Mouse (Mus musculus) midbrain, embryonic 10.5 days (tissue): ENCODE data around the gene Agrp. TPM values are rescaled to one million over a fixed set of nuclear protein-coding genes. Genes with fewer than 3 reads are reported as not detected.

Source experiments
- DNase-seq: peaks from one replicate; pipeline ENCODE4 v3.0.0-alpha.2; 2017; ENCODE audit warnings: low spot score
- H3K27ac ChIP-seq: fragments of 300-500 bp; sonication (generic); replicated peaks from 2 replicates; pipeline ENCODE4 v1.5.1; 2016; ENCODE audit warnings: mild to moderate bottlenecking
- H3K27me3 ChIP-seq: fragments of 300-500 bp; sonication (generic); 2 replicates; pipeline ENCODE4 v1.6.1; 2016; ENCODE audit warnings: low read depth, mild to moderate bottlenecking; ENCODE audit not compliant: poor library complexity, severe bottlenecking
- H3K36me3 ChIP-seq: fragments of 300-500 bp; sonication (generic); 2 replicates; pipeline ENCODE4 v1.6.1; 2016; ENCODE audit warnings: mild to moderate bottlenecking, moderate library complexity
- H3K4me1 ChIP-seq: fragments of 300-500 bp; sonication (generic); 2 replicates; pipeline ENCODE4 v1.6.1; 2016
- H3K4me3 ChIP-seq: fragments of 300-500 bp; sonication (generic); 2 replicates; pipeline ENCODE4 v1.5.1; 2016; ENCODE audit warnings: mild to moderate bottlenecking, moderate library complexity
- H3K9me3 ChIP-seq: fragments of 300-500 bp; sonication (generic); replicated peaks from 2 replicates; pipeline ENCODE4 v1.6.1; 2016; ENCODE audit warnings: mild to moderate bottlenecking
- WGBS: fragments of 180-500 bp; shearing (Covaris S2); methylation state at CpG from one replicate; pipeline ENCODE4 v1.1.7; 2016; 5-methylcytosine and 5-hydroxymethylcytosine counted together
- polyA plus RNA-seq: library from polyadenylated mRNA; unstranded; fragments of >200 nt; fragmentation: Nextera tagmentation; extraction: Ambion mirVana; gene quantifications from 2 replicates; pipeline ENCODE4 v1.2.1, GENCODE M21; 2016

Gene Agrp
- polyA plus RNA-seq, 1 experiment from 2014 or later: 0.62 TPM

DNA sequence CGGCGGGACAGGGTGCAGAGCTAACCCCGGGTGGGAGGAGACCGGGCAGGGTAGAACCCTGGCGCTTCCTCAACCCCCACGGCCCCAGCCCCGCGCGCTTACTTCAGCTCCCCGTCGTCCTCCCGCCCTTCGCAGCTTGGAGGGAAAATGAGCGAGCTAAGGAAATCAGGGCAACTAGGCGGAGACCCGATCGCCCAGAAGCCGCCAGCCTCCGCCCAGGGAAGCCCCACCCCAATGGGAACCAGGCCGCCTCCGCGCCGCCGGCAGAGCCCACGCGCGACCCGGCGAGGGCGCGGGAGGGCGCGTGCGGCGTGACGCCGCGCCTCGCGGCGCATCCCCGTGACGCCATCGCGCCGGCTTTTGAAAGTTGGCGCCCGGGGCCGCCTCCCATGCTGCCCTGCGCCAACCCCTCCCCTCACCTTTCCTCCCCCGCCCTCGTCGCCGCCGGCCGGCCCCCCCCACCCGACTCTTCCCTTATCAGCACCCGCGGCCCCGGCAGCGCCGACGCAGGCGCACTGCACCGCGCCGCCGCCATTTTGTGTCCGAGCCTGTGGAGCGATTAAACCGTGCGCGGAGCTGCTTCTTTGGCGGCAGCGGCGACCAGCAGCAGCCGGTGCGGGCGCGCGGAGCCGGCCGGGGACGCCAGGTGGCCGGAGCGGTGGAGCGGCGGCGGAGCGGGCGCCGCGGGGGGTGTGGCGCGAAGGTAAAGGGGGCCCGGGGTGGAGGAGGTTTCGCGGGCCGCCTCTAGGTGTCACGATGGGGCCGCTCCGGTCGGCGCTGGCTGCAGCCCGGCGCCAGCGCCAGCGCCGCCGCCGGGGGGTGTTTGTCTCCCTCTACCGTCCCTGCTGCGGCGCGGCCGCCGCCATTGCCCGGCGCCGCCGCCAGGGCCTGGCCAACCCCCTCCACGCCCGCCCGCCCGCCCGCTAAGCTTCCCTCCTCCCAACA is 903 bp downstream of the Agrp start, which contains the start of gene Ctcf:
TSS of gene Ctcf (plus strand) at position 551 of the 945 bp plus-strand sequence.
- Histone ChIP-seq H3K36me3 (peaks cover 15% of the 10 kb centered on the region), H3K4me1 (peaks cover 31% of the 10 kb centered on the region), H3K27ac (peak within 1 kb of the TSS; percentile 100), H3K9me3 (no peaks in the 10 kb centered on the region), H3K27me3 (no peaks in the 10 kb centered on the region), H3K4me3 (peak within 1 kb of the TSS; percentile 95)
- peak; percentile 97 for DNase-seq
- WGBS: under 1% methylated on average over 114 of the region's 126 CpGs

- H3K4me3 ChIP-seq: peak overlapping the region; percentile 95
- no peak for DNase-seq
- H3K27ac ChIP-seq: peak overlapping the region; percentile 100
- H3K9me3 ChIP-seq: no peaks in the 10 kb centered on the region
- no peaks in the 10 kb centered on the region for H3K27me3 ChIP-seq
- H3K4me1 ChIP-seq: peaks cover 31% of the 10 kb centered on the region
- WGBS: 2% methylated on average over 11 of the region's 11 CpGs
- peaks cover 21% of the 10 kb centered on the region for H3K36me3 ChIP-seq
These were observed 1.7 kb downstream of the Agrp start for GRCm38 (mm10) chr8:105635481-105635880.

GRCm38 (mm10) chr8:105634771-105635458 is 2.3 kb downstream of the Agrp start:
- Histone ChIP-seq H3K36me3 (peaks cover 22% of the 10 kb centered on the region), H3K27ac (peak overlapping the region; percentile 100; the same call in 1 of the 2 replicates), H3K9me3 (no peaks in the 10 kb centered on the region), H3K27me3 (no peaks in the 10 kb centered on the region), H3K4me3 (peak overlapping the region; percentile 95), H3K4me1 (peaks cover 31% of the 10 kb centered on the region)
- DNase-seq: no peak
- 92% methylated on average over 2 of the region's 2 CpGs for WGBS

DNA sequence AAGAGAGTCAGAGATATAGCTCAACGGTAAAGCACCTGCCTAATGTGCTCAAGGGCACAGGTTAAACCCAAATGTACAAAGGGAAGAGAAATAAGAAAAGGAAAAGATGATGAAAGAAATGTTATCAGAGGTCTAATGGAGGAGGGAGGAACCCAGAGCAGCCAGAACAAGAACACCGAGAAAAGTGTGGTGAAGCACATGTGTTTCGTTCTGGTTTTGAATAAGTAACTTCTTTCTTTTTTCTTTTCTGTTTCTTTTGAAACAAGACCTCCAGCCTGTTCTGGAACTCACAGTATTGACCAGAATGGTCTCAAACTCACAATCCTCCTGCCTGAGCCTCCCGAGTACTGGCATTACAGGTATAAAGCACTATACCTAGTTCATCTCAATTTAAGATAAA is 7.9 kb downstream of the Agrp start:
- no peak overlapping the region for H3K4me3 ChIP-seq
- WGBS: 94% methylated on average over 4 of the region's 4 CpGs

DNA sequence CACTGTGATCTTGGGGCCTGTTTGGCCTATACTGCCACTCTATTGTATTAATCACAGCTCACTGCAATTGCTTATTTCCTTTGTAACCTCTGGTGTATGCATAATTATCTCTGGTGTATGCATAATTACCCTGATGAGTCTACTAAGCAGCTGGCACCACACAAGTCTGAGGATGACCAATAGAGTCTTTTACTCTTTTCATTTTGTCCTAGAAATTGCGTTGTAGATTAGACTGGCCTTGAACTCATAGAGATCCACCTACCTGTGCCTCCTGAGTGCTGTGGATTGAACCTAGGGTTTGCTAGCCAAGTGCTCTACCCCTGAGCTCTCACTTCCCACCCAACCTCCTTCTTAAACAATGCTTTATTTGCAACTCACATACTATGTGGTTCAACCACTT is 11.1 kb downstream of the Agrp start:
- 94% methylated on average over 1 of the region's 1 CpGs for WGBS
- Histone ChIP-seq H3K9me3 (no peaks in the 10 kb centered on the region), H3K27me3 (no peaks in the 10 kb centered on the region), H3K4me1 (peaks cover 34% of the 10 kb centered on the region), H3K4me3 (no peak overlapping the region), H3K27ac (no peak overlapping the region), H3K36me3 (peaks cover 32% of the 10 kb centered on the region)
- no peak for DNase-seq

More for the DNA sequence above, 7.9 kb downstream of the Agrp start:
- H3K4me1 ChIP-seq: peaks cover 8% of the 10 kb centered on the region
- no peak for DNase-seq
- H3K9me3 ChIP-seq: no peaks in the 10 kb centered on the region
- H3K27ac ChIP-seq: no peak overlapping the region
- no peaks in the 10 kb centered on the region for H3K27me3 ChIP-seq
- peaks cover 16% of the 10 kb centered on the region for H3K36me3 ChIP-seq

- H3K4me1 ChIP-seq: peaks cover 34% of the 10 kb centered on the region
- 90% methylated on average over 1 of the region's 1 CpGs for WGBS
- no peak overlapping the region for H3K27ac ChIP-seq
- H3K9me3 ChIP-seq: no peaks in the 10 kb centered on the region
- no peak overlapping the region for H3K4me3 ChIP-seq
- H3K36me3 ChIP-seq: peaks cover 37% of the 10 kb centered on the region
- no peak for DNase-seq
- H3K27me3 ChIP-seq: no peaks in the 10 kb centered on the region
These were observed 12.4 kb downstream of the Agrp start for GRCm38 (mm10) chr8:105624831-105625230.

DNA sequence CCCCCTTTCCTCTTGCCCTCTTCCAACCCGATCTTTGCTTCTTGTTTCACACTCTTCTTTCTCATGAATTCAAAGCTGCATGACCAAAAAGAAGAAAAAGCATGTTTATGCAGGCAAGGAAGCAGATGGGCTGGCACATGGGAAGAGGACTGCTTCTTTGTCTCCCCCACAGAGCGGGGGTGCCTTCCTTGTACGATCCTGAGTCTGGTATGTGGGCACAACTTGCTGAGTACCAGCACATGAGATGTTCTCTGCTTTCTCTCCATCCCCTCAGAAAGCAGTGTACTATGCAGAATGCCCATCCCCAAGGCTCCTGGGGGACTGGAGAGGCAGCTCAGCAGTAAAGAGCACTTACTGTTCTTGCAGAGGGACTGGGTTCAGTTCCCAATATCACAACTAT is 12.8 kb downstream of the Agrp start:
- DNase-seq: no peak
- H3K9me3 ChIP-seq: no peaks in the 10 kb centered on the region
- no peak overlapping the region for H3K27ac ChIP-seq
- H3K4me1 ChIP-seq: peaks cover 34% of the 10 kb centered on the region
- H3K36me3 ChIP-seq: peaks cover 42% of the 10 kb centered on the region
- WGBS: 75% methylated on average over 3 of the region's 3 CpGs
- H3K4me3 ChIP-seq: no peak overlapping the region
- H3K27me3 ChIP-seq: no peaks in the 10 kb centered on the region

DNA sequence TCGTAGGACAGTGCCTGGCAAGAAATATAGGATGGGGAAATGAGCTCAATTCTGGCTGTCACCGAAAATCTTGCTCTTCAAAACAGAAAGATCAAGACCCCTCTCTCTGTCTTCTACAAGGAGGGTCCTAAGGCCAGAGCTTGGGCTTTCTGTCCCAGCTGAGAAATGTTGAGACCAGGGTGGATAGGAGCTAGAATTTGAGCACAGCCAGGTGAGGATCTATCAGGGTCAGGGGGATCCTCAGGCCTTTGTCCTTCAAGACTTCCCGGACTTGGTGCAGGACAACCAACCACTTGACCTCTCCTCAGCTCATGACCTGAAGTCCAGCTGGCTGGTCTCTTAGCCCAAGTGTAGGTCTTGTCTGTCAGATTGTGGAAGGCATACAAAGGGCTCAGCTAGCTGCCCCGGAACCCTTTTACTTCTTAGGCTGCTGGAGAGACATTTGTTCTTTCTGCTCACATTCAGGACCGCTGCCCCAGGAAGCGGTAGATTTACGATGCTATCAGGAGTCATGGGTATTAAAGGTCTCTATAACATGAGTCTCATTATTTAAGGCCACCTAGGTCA is 13.4 kb downstream of the Agrp start:
- Histone ChIP-seq H3K27me3 (no peaks in the 10 kb centered on the region), H3K4me1 (peaks cover 34% of the 10 kb centered on the region), H3K36me3 (peaks cover 48% of the 10 kb centered on the region), H3K4me3 (no peak overlapping the region), H3K9me3 (no peaks in the 10 kb centered on the region), H3K27ac (no peak overlapping the region)
- 52% methylated on average over 7 of the region's 7 CpGs for WGBS
- DNase-seq: no peak

- 22% methylated on average over 5 of the region's 5 CpGs for whole genome bisulfite sequencing
- Histone ChIP-seq H3K36me3 (peaks cover 54% of the 10 kb centered on the region), H3K9me3 (no peaks in the 10 kb centered on the region), H3K27me3 (no peaks in the 10 kb centered on the region), H3K4me1 (peaks cover 34% of the 10 kb centered on the region), H3K4me3 (no peak overlapping the region), H3K27ac (no peak overlapping the region)
- no peak for DNase-seq
These were observed 14.1 kb downstream of the Agrp start for GRCm38 (mm10) chr8:105623118-105623517.

- peaks cover 61% of the 10 kb centered on the region for H3K36me3 ChIP-seq
- no peak overlapping the region for H3K4me3 ChIP-seq
- 10% methylated on average over 8 of the region's 8 CpGs for WGBS
These were observed 14.7 kb downstream of the Agrp start for GRCm38 (mm10) chr8:105622421-105622920.

GRCm38 (mm10) chr8:105621841-105622240 is 15.4 kb downstream of the Agrp start:
- H3K36me3 ChIP-seq: peaks cover 67% of the 10 kb centered on the region
- WGBS: 88% methylated on average over 4 of the region's 4 CpGs
- H3K4me1 ChIP-seq: peaks cover 34% of the 10 kb centered on the region
- H3K4me3 ChIP-seq: no peak overlapping the region
- H3K27me3 ChIP-seq: no peaks in the 10 kb centered on the region
- H3K27ac ChIP-seq: peak overlapping the region; percentile 33; the same call in 1 of the 2 replicates
- H3K9me3 ChIP-seq: no peaks in the 10 kb centered on the region
- DNase-seq: no peak

More at GRCm38 (mm10) chr8:105622421-105622920, 14.7 kb downstream of the Agrp start:
- H3K27me3 ChIP-seq: no peaks in the 10 kb centered on the region
- H3K27ac ChIP-seq: peak overlapping the region; percentile 33; the same call in 1 of the 2 replicates
- H3K4me1 ChIP-seq: peaks cover 34% of the 10 kb centered on the region
- no peaks in the 10 kb centered on the region for H3K9me3 ChIP-seq
- peak; percentile 91 for DNase-seq

GRCm38 (mm10) chr8:105620946-105621720 is 16.1 kb downstream of the Agrp start:
- Histone ChIP-seq H3K27me3 (peaks cover under 1% of the 10 kb centered on the region; the same call in 1 of the 2 replicates), H3K4me3 (no peak overlapping the region), H3K27ac (no peak overlapping the region), H3K36me3 (peaks cover 74% of the 10 kb centered on the region), H3K4me1 (peaks cover 34% of the 10 kb centered on the region), H3K9me3 (no peaks in the 10 kb centered on the region)
- 93% methylated on average over 21 of the region's 21 CpGs for WGBS
- DNase-seq: no peak
